Mouse (Mus musculus) CH12.LX (cell line): Measurements from ENCODE around the gene Aggf1. TPM values are rescaled to one million over a fixed set of nuclear protein-coding genes. Genes with fewer than 3 reads are reported as not detected.
A peak's percentile ranks its signal among the peaks of the same experiment; 100 is the strongest.

ENCODE experiments used
- DNase-seq: peaks from one replicate; pipeline ENCODE4 v3.0.0-alpha.2; 2013; ENCODE audit errors: extremely low read depth
- H3K27ac ChIP-seq: 2 replicates; pipeline ENCODE4 v1.5.1; 2012; ENCODE audit warnings: low read depth, mild to moderate bottlenecking, control low read depth, moderate library complexity; ENCODE audit not compliant: insufficient read depth
- H3K27me3 ChIP-seq: replicated peaks from 2 replicates; pipeline ENCODE3; 2012; ENCODE audit warnings: inconsistent platforms
- H3K36me3 ChIP-seq, 2 experiments: replicated peaks in 1 of 2; 2 replicates each; pipeline versions ENCODE3 to v1.6.1; 2012; ENCODE audit warnings: inconsistent platforms in 1 of 2, low read length in 1 of 2, mild to moderate bottlenecking in 1 of 2, mixed read lengths in 1 of 2, moderate library complexity in 1 of 2; ENCODE audit not compliant: control insufficient read depth in 1 of 2, insufficient read depth in 1 of 2
- H3K4me1 ChIP-seq, 2 experiments: 2 replicates each; pipeline ENCODE4 v1.6.1; 2012; ENCODE audit warnings: inconsistent platforms in 1 of 2, moderate library complexity in 1 of 2; ENCODE audit not compliant: insufficient read depth in 2 of 2, control insufficient read depth in 1 of 2
- H3K4me2 ChIP-seq: 2 replicates; pipeline ENCODE4 v1.6.1; 2012; ENCODE audit warnings: low read depth, mild to moderate bottlenecking, control low read depth; ENCODE audit not compliant: poor library complexity, insufficient read depth, severe bottlenecking
- H3K4me3 ChIP-seq, 3 experiments: fragments of 150-350 bp in 1 of 3; sonication (generic) in 1 of 3; replicated peaks in 1 of 3; 2 replicates each; pipeline versions ENCODE3 to v1.5.1; 2011 to 2012; ENCODE audit warnings: low read depth in 2 of 3, low read length in 2 of 3, mild to moderate bottlenecking in 2 of 3, moderate library complexity in 2 of 3, control low read depth in 1 of 3, improper control_type of control experiment in 1 of 3, inconsistent platforms in 1 of 3, mixed read lengths in 1 of 3; ENCODE audit not compliant: poor library complexity in 1 of 3
- H3K79me2 ChIP-seq: replicated peaks from 2 replicates; pipeline ENCODE4 v1.6.1; 2012; ENCODE audit warnings: mild to moderate bottlenecking, moderate library complexity; ENCODE audit not compliant: control insufficient read depth, poor library complexity, insufficient read depth, severe bottlenecking; ENCODE audit errors: extremely low read depth
- H3K9ac ChIP-seq: 2 replicates; pipeline ENCODE4 v1.6.1; 2012; ENCODE audit warnings: low read depth, mild to moderate bottlenecking, control low read depth, moderate library complexity; ENCODE audit not compliant: insufficient read depth
- H3K9me3 ChIP-seq: replicated peaks from 2 replicates; pipeline ENCODE3; 2012; ENCODE audit warnings: low read length, inconsistent platforms, mixed read lengths
- BHLHE40 ChIP-seq: IDR thresholded peaks from 2 replicates; pipeline ENCODE4 v1.6.1; 2011; ENCODE audit warnings: mild to moderate bottlenecking, low read depth, low read length, improper control_type of control experiment
- CHD2 ChIP-seq: IDR thresholded peaks from 2 replicates; pipeline ENCODE4 v1.6.1; 2011; ENCODE audit warnings: low read length, improper control_type of control experiment
- E2F4 ChIP-seq: IDR thresholded peaks from 2 replicates; pipeline ENCODE4 v1.6.1; 2011; ENCODE audit warnings: low read depth, low read length, improper control_type of control experiment; ENCODE audit not compliant: insufficient replicate concordance
- ETS1 ChIP-seq: conservative IDR thresholded peaks from 2 replicates; pipeline ENCODE4 v1.6.1; 2012; ENCODE audit warnings: low read depth, mild to moderate bottlenecking, inconsistent platforms, low read length, improper control_type of control experiment, moderate library complexity
- KAT2A ChIP-seq: IDR thresholded peaks from 2 replicates; pipeline ENCODE4 v1.6.1; 2012; ENCODE audit warnings: low read length, improper control_type of control experiment, inconsistent platforms; ENCODE audit not compliant: insufficient replicate concordance
- MAFK ChIP-seq: IDR thresholded peaks from 2 replicates; pipeline ENCODE4 v1.6.1; 2011; ENCODE audit warnings: low read length, improper control_type of control experiment; ENCODE audit not compliant: insufficient replicate concordance
- MYC ChIP-seq: IDR thresholded peaks from 2 replicates; pipeline ENCODE4 v1.6.1; 2011; ENCODE audit warnings: low read depth, mild to moderate bottlenecking, improper control_type of control experiment, low read length
- NELFE ChIP-seq: IDR thresholded peaks from 2 replicates; pipeline ENCODE4 v1.6.1; 2011; ENCODE audit warnings: low read depth, low read length, improper control_type of control experiment
- RCOR1 ChIP-seq: conservative IDR thresholded peaks from 2 replicates; pipeline ENCODE4 v1.6.1; 2012; ENCODE audit warnings: low read depth, mild to moderate bottlenecking, inconsistent platforms, low read length, improper control_type of control experiment
- TBP ChIP-seq: conservative IDR thresholded peaks from 2 replicates; pipeline ENCODE4 v1.6.1; 2011; ENCODE audit warnings: low read depth, low read length, improper control_type of control experiment
- TCF12 ChIP-seq: IDR thresholded peaks from 2 replicates; pipeline ENCODE4 v1.6.1; 2014; ENCODE audit warnings: low read depth, mild to moderate bottlenecking, inconsistent platforms, low read length, improper control_type of control experiment
- UBTF ChIP-seq: IDR thresholded peaks from 2 replicates; pipeline ENCODE4 v1.6.1; 2012; ENCODE audit warnings: low read depth, mild to moderate bottlenecking, inconsistent platforms, low read length, improper control_type of control experiment, moderate library complexity
- ZC3H11A ChIP-seq: IDR thresholded peaks from 2 replicates; pipeline ENCODE4 v1.6.1; 2012; ENCODE audit warnings: low read depth, mild to moderate bottlenecking, inconsistent platforms, low read length, improper control_type of control experiment
- ZMIZ1 ChIP-seq: IDR thresholded peaks from 2 replicates; pipeline ENCODE4 v1.6.1; 2012; ENCODE audit warnings: low read depth, mild to moderate bottlenecking, inconsistent platforms, low read length, improper control_type of control experiment
- ZNF384 ChIP-seq: IDR thresholded peaks from 2 replicates; pipeline ENCODE4 v1.6.1; 2012; ENCODE audit warnings: low read depth, low read length, improper control_type of control experiment, inconsistent platforms
- dilution Hi-C: fragments of 300-500 bp; cut with MboI; formaldehyde crosslinking; loops from 2 replicates; pipeline ENCODE4 v1.14.3; 2020; ENCODE audit warnings: low sequenced_read_pairs; ENCODE audit not compliant: extremely low pct_unique_long_range_greater_than_20kb, extremely low pct_ligation_motif_present
- in situ Hi-C: fragments of 300-500 bp; cut with MboI; formaldehyde crosslinking; loops from 3 replicates; pipeline ENCODE4 v1.14.3; 2019; ENCODE audit warnings: low sequenced_read_pairs, low pct_ligation_motif_present, low pct_unique_long_range_greater_than_20kb, mixed read lengths
- polyA plus RNA-seq: library from polyadenylated mRNA; unstranded; fragments of >175 nt; gene quantifications from 2 replicates; pipeline ENCODE4 v1.2.1, GENCODE M21; 2012; ENCODE audit warnings: low read depth; ENCODE audit not compliant: insufficient read length
- total RNA-seq, 2 experiments: library from RNA; depleted of rRNA; stranded (reverse); fragments of 300-350 nt in 1 of 2; fragments of >200 nt in 1 of 2; gene quantifications; 2 replicates each; pipeline ENCODE4 v1.2.3; 2012 to 2014

Gene Aggf1
- total and polyA plus RNA-seq, 3 experiments, result 47.3 to 68.6 (median 49.1) TPM

- H3K9me3 ChIP-seq, result no peaks in the 10 kb centered on the region
- peaks cover 3 to 26% of the 10 kb centered on the region in 2 experiments; a peak in 3 of 4 replicates for H3K4me1 ChIP-seq
- H3K4me3 ChIP-seq, result no peak overlapping the region
- no peaks in the 10 kb centered on the region for H3K27me3 ChIP-seq
- peaks cover 36% of the 10 kb centered on the region for H3K79me2 ChIP-seq
- TF ChIP-seq ZNF384 (no peak), BHLHE40 (no peak), ZMIZ1 (no peak), MAFK (no peak), RCOR1 (no peak), UBTF (no peak), ZC3H11A (no peak), MYC (no peak), TBP (no peak), KAT2A (no peak), TCF12 (no peak), CHD2 (no peak), E2F4 (no peak), ETS1 (no peak)
- TF ChIP-seq, all 38 proteins: peak for 0
- H3K36me3 ChIP-seq, result peaks cover 2 to 44% of the 10 kb centered on the region in 2 experiments
- H3K27ac ChIP-seq, result no peak overlapping the region
- no peak overlapping the region for H3K9ac ChIP-seq
- in situ Hi-C loops, result no loop called here
- no peak for DNase-seq
- no peak overlapping the region for H3K4me2 ChIP-seq
- dilution Hi-C loops, result no loop called here
These were observed 46.4 kb downstream of the Aggf1 start for GRCm38 (mm10) chr13:95328767-95329166.

DNA sequence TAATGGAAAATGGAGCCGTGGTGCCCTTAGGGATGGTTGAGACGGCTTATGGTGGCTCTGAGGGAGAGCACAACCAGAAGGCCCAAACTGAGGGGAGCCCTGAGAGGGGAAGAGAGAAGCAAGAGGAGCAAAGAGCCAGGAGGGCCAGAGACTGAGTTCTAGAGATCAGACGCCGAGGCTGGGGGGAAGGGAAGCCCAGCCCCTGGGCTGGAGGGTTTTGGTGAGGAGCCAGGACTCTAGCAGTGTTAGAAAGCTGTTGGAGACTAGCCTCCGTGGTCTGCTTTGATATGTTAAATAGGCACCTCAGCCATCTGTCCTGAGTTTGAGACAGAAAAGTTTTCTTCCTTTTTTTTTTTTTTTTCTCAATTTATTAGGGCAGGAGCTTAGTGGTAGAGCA, 47.8 kb downstream of the Aggf1 start:
- Histone ChIP-seq H3K4me2 (peak overlapping the region; percentile 88), H3K27ac (no peak overlapping the region), H3K4me3 (peak overlapping the region; percentile 58 to 85 (median 66)), H3K4me1 (peaks cover 3 to 34% of the 10 kb centered on the region in 2 experiments; a peak in 3 of 4 replicates), H3K79me2 (peaks cover 33% of the 10 kb centered on the region), H3K9ac (peak overlapping the region; percentile 85)
- in situ Hi-C loops, result no loop called here
- peak; percentile 19 for DNase-seq
- TF ChIP-seq ZNF384 (peak; percentile 54; the same call in 1 of the 2 replicates), NELFE (no peak)
- TF ChIP-seq, all 38 proteins: peak for 1
- dilution Hi-C loops, result no loop called here
- Histone ChIP-seq H3K9me3 (no peaks in the 10 kb centered on the region), H3K36me3 (peaks cover 2 to 42% of the 10 kb centered on the region in 2 experiments), H3K27me3 (no peaks in the 10 kb centered on the region)
